Mouse (Mus musculus): ENCODE data around the gene Oasl2. TPM values are rescaled to one million over a fixed set of nuclear protein-coding genes. Genes with fewer than 3 reads are reported as not detected.

Gene Oasl2
- total and polyA plus RNA-seq, 3 experiments, result 0.31 TPM; not detected in 2

GRCm38 (mm10) chr5:114895542-114895941, 1.2 kb upstream of the Oasl2 start:
- Histone ChIP-seq H3K4me2 (ENCODE audit: insufficient read depth, low read depth, poor library complexity, severe bottlenecking) (no peak overlapping the region), H3K27me3 (replicated peaks) (peaks cover 4% of the 10 kb centered on the region), H3K4me1 (ENCODE audit: control insufficient read depth in 1 of 2, insufficient read depth in 2 of 2) (peaks cover 4 to 15% of the 10 kb centered on the region in 2 experiments; a peak in 3 of 4 replicates), H3K27ac (ENCODE audit: insufficient read depth, low read depth) (no peak overlapping the region), H3K9ac (ENCODE audit: insufficient read depth, low read depth) (no peak overlapping the region), H3K79me2 (replicated peaks; ENCODE audit: control insufficient read depth, extremely low read depth, insufficient read depth, poor library complexity, severe bottlenecking) (no peaks in the 10 kb centered on the region), H3K9me3 (replicated peaks; ENCODE audit: low read length) (no peaks in the 10 kb centered on the region), H3K4me3 (replicated peaks in 1 of 3; ENCODE audit: low read depth in 2 of 3, low read length in 2 of 3, poor library complexity in 1 of 3) (no peak overlapping the region), H3K36me3 (replicated peaks in 1 of 2; ENCODE audit: control insufficient read depth in 1 of 2, insufficient read depth in 1 of 2, low read length in 1 of 2) (no peaks in the 10 kb centered on the region)
- TF ChIP-seq JUND (conservative IDR thresholded peaks at IDR 0.05; ENCODE audit: low read depth, low read length) (no peak), MEF2A (IDR thresholded peaks at IDR 0.05; ENCODE audit: borderline replicate concordance, low read depth, low read length) (no peak), USF2 (conservative IDR thresholded peaks at IDR 0.05; ENCODE audit: low read depth, low read length) (no peak), PAX5 (IDR thresholded peaks at IDR 0.05; ENCODE audit: low read length) (no peak), BHLHE40 (IDR thresholded peaks at IDR 0.05; ENCODE audit: low read depth, low read length) (no peak), NRF1 (IDR thresholded peaks at IDR 0.05; ENCODE audit: low read depth, low read length) (no peak), NELFE (IDR thresholded peaks at IDR 0.05; ENCODE audit: low read depth, low read length) (no peak), CHD1 (IDR thresholded peaks at IDR 0.05; ENCODE audit: low read depth, low read length) (no peak), CHD2 (IDR thresholded peaks at IDR 0.05; ENCODE audit: low read length) (no peak), MAX (IDR thresholded peaks at IDR 0.05; ENCODE audit: low read length) (no peak), POLR2AphosphoS2 (IDR thresholded peaks at IDR 0.05; ENCODE audit: low read depth, low read length) (no peak), GABPA (IDR thresholded peaks at IDR 0.05; ENCODE audit: insufficient replicate concordance, low read depth, low read length) (no peak), RCOR1 (conservative IDR thresholded peaks at IDR 0.05; ENCODE audit: low read depth, low read length) (no peak), SIN3A (IDR thresholded peaks at IDR 0.05; ENCODE audit: low read length) (no peak), ZKSCAN1 (IDR thresholded peaks at IDR 0.05; ENCODE audit: borderline replicate concordance, low read depth, low read length) (no peak), UBTF (IDR thresholded peaks at IDR 0.05; ENCODE audit: low read depth, low read length) (no peak), KAT2A (IDR thresholded peaks at IDR 0.05; ENCODE audit: insufficient replicate concordance, low read length) (no peak)
- DNase-seq (ENCODE audit: extremely low read depth), result no peak
- in situ Hi-C loops (cut with MboI; ENCODE audit: low pct_ligation_motif_present, low pct_unique_long_range_greater_than_20kb, low sequenced_read_pairs) (no loop called here), dilution Hi-C loops (cut with MboI; ENCODE audit: extremely low pct_ligation_motif_present, extremely low pct_unique_long_range_greater_than_20kb, low sequenced_read_pairs) (no loop called here)

- peak; percentile 9 for DNase-seq (ENCODE audit: extremely low read depth)
- Histone ChIP-seq H3K36me3 (replicated peaks in 1 of 2; ENCODE audit: control insufficient read depth in 1 of 2, insufficient read depth in 1 of 2, low read length in 1 of 2) (no peaks in the 10 kb centered on the region), H3K9ac (ENCODE audit: insufficient read depth, low read depth) (no peak overlapping the region), H3K4me2 (ENCODE audit: insufficient read depth, low read depth, poor library complexity, severe bottlenecking) (peak overlapping the region; percentile 70), H3K4me1 (ENCODE audit: control insufficient read depth in 1 of 2, insufficient read depth in 2 of 2) (peaks cover 4 to 15% of the 10 kb centered on the region in 2 experiments; a peak in 3 of 4 replicates), H3K9me3 (replicated peaks; ENCODE audit: low read length) (no peaks in the 10 kb centered on the region), H3K27me3 (replicated peaks) (peaks cover 4% of the 10 kb centered on the region), H3K4me3 (replicated peaks in 1 of 3; ENCODE audit: low read depth in 2 of 3, low read length in 2 of 3, poor library complexity in 1 of 3) (peak overlapping the region in 1 of 3 experiments; percentile 35), H3K79me2 (replicated peaks; ENCODE audit: control insufficient read depth, extremely low read depth, insufficient read depth, poor library complexity, severe bottlenecking) (no peaks in the 10 kb centered on the region), H3K27ac (ENCODE audit: insufficient read depth, low read depth) (no peak overlapping the region)
- in situ Hi-C loops (cut with MboI; ENCODE audit: low pct_ligation_motif_present, low pct_unique_long_range_greater_than_20kb, low sequenced_read_pairs) (no loop called here), dilution Hi-C loops (cut with MboI; ENCODE audit: extremely low pct_ligation_motif_present, extremely low pct_unique_long_range_greater_than_20kb, low sequenced_read_pairs) (no loop called here)
- TF ChIP-seq IRF4 (IDR thresholded peaks at IDR 0.05; ENCODE audit: low read depth, low read length) (peak; percentile 70), PAX5 (IDR thresholded peaks at IDR 0.05; ENCODE audit: low read length) (no peak), MAX (IDR thresholded peaks at IDR 0.05; ENCODE audit: low read length) (no peak), NELFE (IDR thresholded peaks at IDR 0.05; ENCODE audit: low read depth, low read length) (no peak), ELF1 (IDR thresholded peaks at IDR 0.05; ENCODE audit: low read depth, low read length) (0 out of 2 replicates have a peak, but pooled peaks have one; percentile 16), BHLHE40 (IDR thresholded peaks at IDR 0.05; ENCODE audit: low read depth, low read length) (no peak), KAT2A (IDR thresholded peaks at IDR 0.05; ENCODE audit: insufficient replicate concordance, low read length) (no peak)
Measured at GRCm38 (mm10) chr5:114897374-114897793, 648 bp downstream of the Oasl2 start.
